Comparison of ENCODE assay signal across 9 mouse cellular contexts in the genomic region with DNA sequence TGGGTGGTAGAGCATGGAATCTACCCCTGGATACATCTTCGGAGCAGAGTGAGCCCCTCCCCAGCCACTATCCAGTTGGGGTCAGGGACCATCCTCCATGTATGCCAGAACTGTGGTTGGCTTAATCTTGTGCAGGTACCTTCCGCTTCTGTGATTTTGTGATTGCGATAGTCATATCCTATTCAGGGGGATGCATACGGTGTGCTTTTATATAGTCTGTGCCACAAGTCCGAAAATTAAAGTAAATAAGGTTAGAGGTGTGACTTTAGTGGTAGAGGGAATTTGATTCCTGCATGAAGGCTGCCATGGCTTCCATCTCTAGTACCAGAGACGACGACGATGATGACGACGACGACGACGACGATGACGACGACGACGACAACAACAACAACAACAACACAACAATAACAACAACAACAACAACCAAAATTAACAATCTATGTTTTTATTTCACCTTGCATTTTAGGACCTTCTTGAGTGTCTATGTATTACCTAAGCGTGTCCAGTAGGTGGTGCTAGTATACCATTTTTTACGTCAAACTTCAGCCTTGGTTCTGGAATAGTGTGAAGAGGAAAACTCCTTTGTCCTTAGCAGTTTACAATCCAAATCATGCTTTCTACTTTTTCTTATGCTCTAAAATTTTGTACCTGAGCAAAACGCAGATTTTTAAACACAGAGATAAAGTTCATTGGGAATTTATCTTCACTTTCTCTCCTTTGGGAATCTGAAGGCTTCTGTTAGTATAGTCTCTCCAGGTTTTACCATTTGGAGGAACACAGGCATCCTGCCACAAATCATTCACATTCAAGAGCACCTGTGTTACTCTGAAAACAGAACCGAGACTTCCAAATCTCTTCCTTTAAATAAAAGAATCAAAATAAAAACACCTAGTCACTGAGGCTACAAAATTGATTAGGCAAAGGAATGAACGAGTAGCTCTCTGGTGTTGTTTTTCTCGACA.
DNase-seq lines count a peak whose midpoint lies in the region; ATAC-seq lines count a peak whose summit lies in the region.
"Had no signal": no experiment of that assay in that cellular context is flagged by ENCODE, and none has a peak within 500 bp of the region (broad histone marks: within the 10 kb centered on the region; RNA-seq: fewer than 3 reads in every experiment).

No protein-coding gene starts in this region.

- no peaks in the 10 kb centered on the region for H3K36me3 ChIP-seq in hindbrain, embryonic 12.5 days
- no peaks in the 10 kb centered on the region for H3K36me3 ChIP-seq in neural tube, embryonic 12.5 days
- H3K36me3 ChIP-seq: limb, embryonic 15.5 days had no signal

- 34% methylated on average over 24 of the region's 24 CpGs for WGBS in hindbrain, embryonic 12.5 days
- 42% methylated on average over 24 of the region's 24 CpGs for WGBS in neural tube, embryonic 12.5 days

- H3K4me1 ChIP-seq in hindbrain, embryonic 12.5 days: no peaks in the 10 kb centered on the region
- no peaks in the 10 kb centered on the region for H3K4me1 ChIP-seq in neural tube, embryonic 12.5 days
- H3K4me1 ChIP-seq: limb, embryonic 15.5 days had no signal

- H3K27me3 ChIP-seq in hindbrain, embryonic 12.5 days: no peaks in the 10 kb centered on the region
- H3K27me3 ChIP-seq in neural tube, embryonic 12.5 days (replicated peaks): no peaks in the 10 kb centered on the region
- H3K27me3 ChIP-seq: limb, embryonic 15.5 days had no signal

- no peak overlapping the region for H3K4me2 ChIP-seq in hindbrain, embryonic 12.5 days (replicated peaks)
- H3K4me2 ChIP-seq in neural tube, embryonic 12.5 days (replicated peaks): no peak overlapping the region
- H3K4me2 ChIP-seq: limb, embryonic 15.5 days had no signal

- peak; percentile 93 for ATAC-seq in frontal cortex, adult (ENCODE audit: low TSS enrichment)
- peak; percentile 63; the same call in 1 of the 2 replicates for ATAC-seq in hindbrain, embryonic 12.5 days (ENCODE audit: low FRiP score)
- peak; percentile 77 for ATAC-seq in neural tube, embryonic 12.5 days (ENCODE audit: low FRiP score, low read depth)

- no peak overlapping the region for H3K27ac ChIP-seq in hindbrain, embryonic 12.5 days
- H3K27ac ChIP-seq in neural tube, embryonic 12.5 days: no peak overlapping the region
- H3K27ac ChIP-seq: limb, embryonic 15.5 days had no signal

- H3K9ac ChIP-seq in hindbrain, embryonic 12.5 days: no peak overlapping the region
- H3K9ac ChIP-seq in neural tube, embryonic 12.5 days: no peak overlapping the region
- H3K9ac ChIP-seq: limb, embryonic 15.5 days had no signal

- no peak overlapping the region for H3K4me3 ChIP-seq in hindbrain, embryonic 12.5 days
- no peak overlapping the region for H3K4me3 ChIP-seq in neural tube, embryonic 12.5 days
- H3K4me3 ChIP-seq: limb, embryonic 15.5 days had no signal

- H3K9me3 ChIP-seq in hindbrain, embryonic 12.5 days (replicated peaks): no peaks in the 10 kb centered on the region
- no peaks in the 10 kb centered on the region for H3K9me3 ChIP-seq in neural tube, embryonic 12.5 days
- H3K9me3 ChIP-seq: limb, embryonic 15.5 days had no signal

- DNase-seq in frontal cortex, postnatal 25 days (ENCODE audit: low spot score in 2 of 2): no peak
- DNase-seq in right cerebral cortex, adult 18-20 months: peak; percentile 8
- DNase-seq in right cerebral cortex, postnatal 36 days (ENCODE audit: low spot score in 2 of 2): no peak
- DNase-seq in ovary, postnatal 36 days (ENCODE audit: low spot score): no peak
- no peak for DNase-seq in right cerebral cortex, postnatal 14 days
